Mouse (Mus musculus) spleen, adult 2 months (tissue): ENCODE results near the gene Car10.

Experiments used
- CTCF ChIP-seq: fragments of 200-500 bp; IDR thresholded peaks from 2 replicates; pipeline ENCODE4 v1.5.1; 2011; ENCODE audit warnings: mild to moderate bottlenecking, inconsistent platforms; ENCODE audit not compliant: insufficient read depth, insufficient read length, insufficient replicate concordance; ENCODE audit errors: extremely low read depth
- POLR2A ChIP-seq: fragments of 200-500 bp; IDR thresholded peaks from 2 replicates; pipeline ENCODE4 v1.6.1; 2011; ENCODE audit warnings: low read depth, low read length, inconsistent platforms

GRCm38 (mm10) chr11:93440466-93440865 lies 342.6 kb downstream of the Car10 start:
- TF ChIP-seq POLR2A (no peak), CTCF (no peak)
